Mouse (Mus musculus): ENCODE measurements around the gene Tpx2.

Tpx2 gene

GRCm38 (mm10) chr2:152915453-152915852, 67.7 kb downstream of the Tpx2 start:
- no peak for DNase-seq (ENCODE audit: low read depth)

GRCm38 (mm10) chr2:152916111-152916510, 68.3 kb downstream of the Tpx2 start:
- DNase-seq (ENCODE audit: low read depth), result no peak

- DNase-seq (ENCODE audit: low read depth), result no peak
These were observed 69.9 kb downstream of the Tpx2 start for GRCm38 (mm10) chr2:152917671-152918070.

- DNase-seq (ENCODE audit: low read depth), result no peak
These were observed 74.6 kb downstream of the Tpx2 start for GRCm38 (mm10) chr2:152922376-152922775.

- peak; percentile 9 for DNase-seq (ENCODE audit: low read depth)
These were observed 75.9 kb downstream of the Tpx2 start for GRCm38 (mm10) chr2:152923621-152924020.

- peak; percentile 40 for DNase-seq (ENCODE audit: low read depth)
These were observed 76.4 kb downstream of the Tpx2 start for GRCm38 (mm10) chr2:152924128-152924527.

GRCm38 (mm10) chr2:152924543-152924942, 76.8 kb downstream of the Tpx2 start:
- DNase-seq (ENCODE audit: low read depth), result no peak

GRCm38 (mm10) chr2:152925189-152925872, 77.6 kb downstream of the Tpx2 start:
- peak; percentile 80 for DNase-seq (ENCODE audit: low read depth)

- DNase-seq (ENCODE audit: low read depth), result peak; percentile 69
These were observed 79.1 kb downstream of the Tpx2 start for GRCm38 (mm10) chr2:152926896-152927295.

- peak; percentile 61 for DNase-seq (ENCODE audit: low read depth)
These were observed 79.6 kb downstream of the Tpx2 start for GRCm38 (mm10) chr2:152927371-152927770.

GRCm38 (mm10) chr2:152928219-152928987, 80.6 kb downstream of the Tpx2 start:
- peak; percentile 71 for DNase-seq (ENCODE audit: low read depth)

GRCm38 (mm10) chr2:152928988-152929370, 81.2 kb downstream of the Tpx2 start:
- DNase-seq (ENCODE audit: low read depth), result peak; percentile 44

GRCm38 (mm10) chr2:152930276-152930675, 82.5 kb downstream of the Tpx2 start:
- peak; percentile 53 for DNase-seq (ENCODE audit: low read depth)

GRCm38 (mm10) chr2:152931456-152932160, 83.8 kb downstream of the Tpx2 start:
- DNase-seq (ENCODE audit: low read depth), result peak; percentile 82

GRCm38 (mm10) chr2:152933048-152933447, 85.3 kb downstream of the Tpx2 start, which contains the start of gene Foxs1:
Gene Foxs1, minus strand, starts transcription at chr2:152933208.
- DNase-seq (ENCODE audit: low read depth), result peak; percentile 74

GRCm38 (mm10) chr2:152933614-152934013, 85.8 kb downstream of the Tpx2 start:
- peak; percentile 93 for DNase-seq (ENCODE audit: low read depth)

GRCm38 (mm10) chr2:152939846-152940245, 92.1 kb downstream of the Tpx2 start:
- peak; percentile 67 for DNase-seq (ENCODE audit: low read depth)

GRCm38 (mm10) chr2:152941106-152941505, 93.3 kb downstream of the Tpx2 start:
- DNase-seq (ENCODE audit: low read depth), result no peak

GRCm38 (mm10) chr2:152941776-152942175, 94.0 kb downstream of the Tpx2 start:
- DNase-seq (ENCODE audit: low read depth), result no peak

- no peak for DNase-seq (ENCODE audit: low read depth)
These were observed 95.2 kb downstream of the Tpx2 start for GRCm38 (mm10) chr2:152942898-152943515.

GRCm38 (mm10) chr2:152943568-152943967, 95.8 kb downstream of the Tpx2 start:
- DNase-seq (ENCODE audit: low read depth), result no peak

GRCm38 (mm10) chr2:152944013-152944412, 96.2 kb downstream of the Tpx2 start:
- no peak for DNase-seq (ENCODE audit: low read depth)

All from NIH3T3 (cell line).